Mouse (Mus musculus): Measurements from ENCODE around the gene Slc9b2. TPM values are rescaled to one million over a fixed set of nuclear protein-coding genes. Genes with fewer than 3 reads are reported as not detected.
A peak's percentile ranks its signal among the peaks of the same experiment; 100 is the strongest.

Slc9b2 gene
- total and polyA plus RNA-seq, 2 experiments, result 0.28 TPM; not detected in 1

GRCm38 (mm10) chr3:135315720-135316425, 8.4 kb downstream of the Slc9b2 start:
- Histone ChIP-seq H3K4me3 (ENCODE audit: insufficient read depth, low read depth, low read length) (no peak overlapping the region), H3K36me3 (ENCODE audit: control insufficient read depth, insufficient read depth, low read length) (no peaks in the 10 kb centered on the region), H3K79me2 (ENCODE audit: control insufficient read depth, insufficient read depth, low read length) (no peaks in the 10 kb centered on the region), H3K27ac (replicated peaks; ENCODE audit: insufficient read depth, low read depth, low read length) (no peak overlapping the region), H3K27me3 (ENCODE audit: control insufficient read depth, insufficient read depth, low read length) (no peaks in the 10 kb centered on the region), H3K4me1 (ENCODE audit: control insufficient read depth, insufficient read depth, low read length) (peaks cover 4% of the 10 kb centered on the region), H3K9ac (ENCODE audit: low read depth, low read length) (no peak overlapping the region)
- DNase-seq (ENCODE audit: extremely low read depth, low read depth, low spot score), result no peak
- WGBS, result 90% methylated on average over 9 of the region's 9 CpGs
- no peak for TF ChIP-seq POLR2A (IDR thresholded peaks at IDR 0.05; ENCODE audit: extremely low read depth, insufficient read depth, low read length)
- TF ChIP-seq CTCF (IDR thresholded peaks at IDR 0.05; ENCODE audit: low read depth, low read length), result peak; percentile 15; the same call in 1 of the 2 replicates

GRCm38 (mm10) chr3:135318331-135318730, 10.8 kb downstream of the Slc9b2 start:
- TF ChIP-seq CTCF (IDR thresholded peaks at IDR 0.05; ENCODE audit: low read depth, low read length), result no peak
- H3K36me3 ChIP-seq (ENCODE audit: control insufficient read depth, insufficient read depth, low read length), result no peaks in the 10 kb centered on the region
- DNase-seq (ENCODE audit: extremely low read depth, low read depth, low spot score), result no peak
- no peak overlapping the region for H3K27ac ChIP-seq (replicated peaks; ENCODE audit: insufficient read depth, low read depth, low read length)
- H3K9ac ChIP-seq (ENCODE audit: low read depth, low read length), result no peak overlapping the region
- WGBS, result 81% methylated on average over 11 of the region's 11 CpGs
- H3K27me3 ChIP-seq (ENCODE audit: control insufficient read depth, insufficient read depth, low read length), result no peaks in the 10 kb centered on the region
- peaks cover 8% of the 10 kb centered on the region for H3K4me1 ChIP-seq (ENCODE audit: control insufficient read depth, insufficient read depth, low read length)
- H3K79me2 ChIP-seq (ENCODE audit: control insufficient read depth, insufficient read depth, low read length), result no peaks in the 10 kb centered on the region
- H3K4me3 ChIP-seq (ENCODE audit: insufficient read depth, low read depth, low read length), result no peak overlapping the region

- no peak overlapping the region for H3K27ac ChIP-seq (replicated peaks; ENCODE audit: insufficient read depth, low read depth, low read length)
- H3K9ac ChIP-seq (ENCODE audit: low read depth, low read length), result no peak overlapping the region
- no peaks in the 10 kb centered on the region for H3K79me2 ChIP-seq (ENCODE audit: control insufficient read depth, insufficient read depth, low read length)
- WGBS, result 67% methylated on average over 6 of the region's 6 CpGs
- TF ChIP-seq POLR2A (IDR thresholded peaks at IDR 0.05; ENCODE audit: extremely low read depth, insufficient read depth, low read length) (no peak), CTCF (IDR thresholded peaks at IDR 0.05; ENCODE audit: low read depth, low read length) (no peak)
- no peaks in the 10 kb centered on the region for H3K36me3 ChIP-seq (ENCODE audit: control insufficient read depth, insufficient read depth, low read length)
- H3K27me3 ChIP-seq (ENCODE audit: control insufficient read depth, insufficient read depth, low read length), result no peaks in the 10 kb centered on the region
- DNase-seq (ENCODE audit: extremely low read depth, low read depth, low spot score), result no peak
- no peak overlapping the region for H3K4me3 ChIP-seq (ENCODE audit: insufficient read depth, low read depth, low read length)
- H3K4me1 ChIP-seq (ENCODE audit: control insufficient read depth, insufficient read depth, low read length), result peaks cover 3% of the 10 kb centered on the region; the same call in 1 of the 2 replicates
These were observed 16.9 kb downstream of the Slc9b2 start for GRCm38 (mm10) chr3:135324354-135324753.

GRCm38 (mm10) chr3:135327176-135327575, 19.7 kb downstream of the Slc9b2 start:
- Histone ChIP-seq H3K27ac (replicated peaks; ENCODE audit: insufficient read depth, low read depth, low read length) (no peak overlapping the region), H3K79me2 (ENCODE audit: control insufficient read depth, insufficient read depth, low read length) (no peaks in the 10 kb centered on the region), H3K9ac (ENCODE audit: low read depth, low read length) (no peak overlapping the region), H3K27me3 (ENCODE audit: control insufficient read depth, insufficient read depth, low read length) (no peaks in the 10 kb centered on the region), H3K4me3 (ENCODE audit: insufficient read depth, low read depth, low read length) (no peak overlapping the region), H3K4me1 (ENCODE audit: control insufficient read depth, insufficient read depth, low read length) (no peaks in the 10 kb centered on the region), H3K36me3 (ENCODE audit: control insufficient read depth, insufficient read depth, low read length) (no peaks in the 10 kb centered on the region)
- TF ChIP-seq CTCF (IDR thresholded peaks at IDR 0.05; ENCODE audit: low read depth, low read length) (no peak), POLR2A (IDR thresholded peaks at IDR 0.05; ENCODE audit: extremely low read depth, insufficient read depth, low read length) (no peak)
- WGBS, result 57% methylated on average over 6 of the region's 6 CpGs
- DNase-seq (ENCODE audit: extremely low read depth, low read depth, low spot score), result peak; percentile 46

- H3K36me3 ChIP-seq (ENCODE audit: control insufficient read depth, insufficient read depth, low read length), result no peaks in the 10 kb centered on the region
- H3K27me3 ChIP-seq (ENCODE audit: control insufficient read depth, insufficient read depth, low read length), result no peaks in the 10 kb centered on the region
- no peaks in the 10 kb centered on the region for H3K79me2 ChIP-seq (ENCODE audit: control insufficient read depth, insufficient read depth, low read length)
- DNase-seq (ENCODE audit: extremely low read depth, low read depth, low spot score), result peak; percentile 39
- H3K4me3 ChIP-seq (ENCODE audit: insufficient read depth, low read depth, low read length), result no peak overlapping the region
- 72% methylated on average over 2 of the region's 2 CpGs for WGBS
- H3K27ac ChIP-seq (replicated peaks; ENCODE audit: insufficient read depth, low read depth, low read length), result no peak overlapping the region
- TF ChIP-seq CTCF (IDR thresholded peaks at IDR 0.05; ENCODE audit: low read depth, low read length) (peak; percentile 62), POLR2A (IDR thresholded peaks at IDR 0.05; ENCODE audit: extremely low read depth, insufficient read depth, low read length) (no peak)
- H3K9ac ChIP-seq (ENCODE audit: low read depth, low read length), result no peak overlapping the region
- no peaks in the 10 kb centered on the region for H3K4me1 ChIP-seq (ENCODE audit: control insufficient read depth, insufficient read depth, low read length)
These were observed 20.1 kb downstream of the Slc9b2 start for GRCm38 (mm10) chr3:135327601-135328000.

- no peaks in the 10 kb centered on the region for H3K79me2 ChIP-seq (ENCODE audit: control insufficient read depth, insufficient read depth, low read length)
- H3K27me3 ChIP-seq (ENCODE audit: control insufficient read depth, insufficient read depth, low read length), result no peaks in the 10 kb centered on the region
- H3K4me1 ChIP-seq (ENCODE audit: control insufficient read depth, insufficient read depth, low read length), result no peaks in the 10 kb centered on the region
- TF ChIP-seq POLR2A (IDR thresholded peaks at IDR 0.05; ENCODE audit: extremely low read depth, insufficient read depth, low read length) (no peak), CTCF (IDR thresholded peaks at IDR 0.05; ENCODE audit: low read depth, low read length) (peak; percentile 75)
- no peak overlapping the region for H3K27ac ChIP-seq (replicated peaks; ENCODE audit: insufficient read depth, low read depth, low read length)
- H3K36me3 ChIP-seq (ENCODE audit: control insufficient read depth, insufficient read depth, low read length), result no peaks in the 10 kb centered on the region
- peak; percentile 67 for DNase-seq (ENCODE audit: extremely low read depth, low read depth, low spot score)
- WGBS, result 39% methylated on average over 3 of the region's 3 CpGs
- H3K9ac ChIP-seq (ENCODE audit: low read depth, low read length), result no peak overlapping the region
- no peak overlapping the region for H3K4me3 ChIP-seq (ENCODE audit: insufficient read depth, low read depth, low read length)
These were observed 21.1 kb downstream of the Slc9b2 start for GRCm38 (mm10) chr3:135328560-135328959.
